Mouse (Mus musculus) lung, postnatal 4 days (tissue): ENCODE data around the gene Adamts18.

Experiments used
- DNase-seq, 2 experiments: peaks; one replicate each; pipeline ENCODE4 v3.0.0; 2021

The Adamts18 gene

GRCm38 (mm10) chr8:113752349-113752748 is 96.2 kb downstream of the Adamts18 start:
- no peak for DNase-seq

- DNase-seq: peak; percentile 25 to 56
Observed at GRCm38 (mm10) chr8:113735496-113736060, 113.0 kb downstream of the Adamts18 start.

- no peak for DNase-seq
Observed at GRCm38 (mm10) chr8:113725331-113725730, 123.2 kb downstream of the Adamts18 start.

- no peak for DNase-seq
Observed at GRCm38 (mm10) chr8:113723873-113724538, 124.5 kb downstream of the Adamts18 start.

- no peak for DNase-seq
Observed at GRCm38 (mm10) chr8:113721459-113721858, 127.1 kb downstream of the Adamts18 start.

GRCm38 (mm10) chr8:113704968-113705367 is 143.6 kb downstream of the Adamts18 start:
- no peak for DNase-seq

- DNase-seq: no peak
Observed at GRCm38 (mm10) chr8:113691622-113692343, 156.8 kb downstream of the Adamts18 start.

- DNase-seq: no peak
Observed at GRCm38 (mm10) chr8:113688543-113688915, 160.0 kb downstream of the Adamts18 start.

GRCm38 (mm10) chr8:113687889-113688542 is 160.5 kb downstream of the Adamts18 start:
- peak; percentile 19 to 41 for DNase-seq

GRCm38 (mm10) chr8:113679361-113679760 is 169.2 kb downstream of the Adamts18 start:
- no peak for DNase-seq

- no peak for DNase-seq
Observed at GRCm38 (mm10) chr8:113676811-113677210, 171.7 kb downstream of the Adamts18 start.

GRCm38 (mm10) chr8:113675281-113675680 is 173.3 kb downstream of the Adamts18 start:
- no peak for DNase-seq

GRCm38 (mm10) chr8:113674611-113675010 is 173.9 kb downstream of the Adamts18 start:
- DNase-seq: no peak

- no peak for DNase-seq
Observed at GRCm38 (mm10) chr8:113673300-113673699, 175.2 kb downstream of the Adamts18 start.

GRCm38 (mm10) chr8:113672599-113673255 is 175.8 kb downstream of the Adamts18 start:
- DNase-seq: no peak

GRCm38 (mm10) chr8:113669924-113670323 is 178.6 kb downstream of the Adamts18 start:
- DNase-seq: no peak

- no peak for DNase-seq
Observed at GRCm38 (mm10) chr8:113666714-113667432, 181.7 kb downstream of the Adamts18 start.

- no peak for DNase-seq
Observed at GRCm38 (mm10) chr8:113665951-113666350, 182.6 kb downstream of the Adamts18 start.

GRCm38 (mm10) chr8:113665036-113665435 is 183.5 kb downstream of the Adamts18 start:
- no peak for DNase-seq

GRCm38 (mm10) chr8:113664544-113664943 is 184.0 kb downstream of the Adamts18 start:
- peak; percentile 76 to 87 for DNase-seq

- DNase-seq: no peak
Observed at GRCm38 (mm10) chr8:113660128-113660527, 188.4 kb downstream of the Adamts18 start.

GRCm38 (mm10) chr8:113656681-113657298 is 191.7 kb downstream of the Adamts18 start:
- DNase-seq: no peak
